Mouse (Mus musculus): ENCODE measurements at regions not wholly inside any gene's neighbourhood (a gene's known extent, or its start where the extent isn't known, plus 50 kb on each side); places are given as distances from the start of the nearest gene placed in this dataset.

GRCm38 (mm10) chr4:51674406-51674805 is 457.9 kb downstream of the Cylc2 start:
- TF ChIP-seq CTCF (IDR thresholded peaks at IDR 0.05; ENCODE audit: borderline replicate concordance, insufficient read depth, low read depth, low read length) (no peak), POLR2A (IDR thresholded peaks at IDR 0.05; ENCODE audit: borderline replicate concordance, insufficient read depth, low read length) (no peak)

Data from cerebellum, adult 2 months (tissue).